Mouse (Mus musculus) liver, embryonic 15.5 days (tissue): Measurements from ENCODE around the gene Grsf1. TPM values are rescaled to one million over a fixed set of nuclear protein-coding genes. Genes with fewer than 3 reads are reported as not detected.

Experiments used
- ATAC-seq: fragments of 200-750 bp; cut with Nextera tagmentation; 2 replicates; pipeline ENCODE4 v1.8.0; 2017; ENCODE audit warnings: moderate number of reproducible peaks, mild to moderate bottlenecking, moderate library complexity; ENCODE audit not compliant: insufficient read depth
- H3K27ac ChIP-seq: fragments of 300-500 bp; sonication (generic); replicated peaks from 2 replicates; pipeline ENCODE4 v1.5.1; 2015; ENCODE audit warnings: mild to moderate bottlenecking, inconsistent platforms
- H3K27me3 ChIP-seq: fragments of 300-500 bp; sonication (generic); 2 replicates; pipeline ENCODE4 v1.6.1; 2015; ENCODE audit warnings: mild to moderate bottlenecking, inconsistent platforms
- H3K36me3 ChIP-seq: fragments of 300-500 bp; sonication (generic); replicated peaks from 2 replicates; pipeline ENCODE4 v1.6.1; 2015; ENCODE audit warnings: moderate library complexity, mild to moderate bottlenecking, inconsistent platforms
- H3K4me1 ChIP-seq: fragments of 300-500 bp; sonication (generic); replicated peaks from 2 replicates; pipeline ENCODE4 v1.6.1; 2015; ENCODE audit warnings: inconsistent platforms
- H3K4me2 ChIP-seq: fragments of 300-500 bp; sonication (generic); 2 replicates; pipeline ENCODE4 v1.6.1; 2015; ENCODE audit warnings: moderate library complexity, mild to moderate bottlenecking, inconsistent platforms
- H3K4me3 ChIP-seq: fragments of 300-500 bp; sonication (generic); replicated peaks from 2 replicates; pipeline ENCODE4 v1.5.1; 2015; ENCODE audit warnings: mild to moderate bottlenecking, inconsistent platforms
- H3K9ac ChIP-seq: fragments of 300-500 bp; sonication (generic); 2 replicates; pipeline ENCODE4 v1.6.1; 2015; ENCODE audit warnings: moderate library complexity, mild to moderate bottlenecking, inconsistent platforms
- H3K9me3 ChIP-seq: fragments of 300-500 bp; sonication (generic); replicated peaks from 2 replicates; pipeline ENCODE4 v1.6.1; 2016; ENCODE audit warnings: inconsistent platforms
- WGBS: fragments of 180-500 bp; shearing (Covaris S2); methylation state at CpG from one replicate; pipeline ENCODE4 v1.1.7; 2015; ENCODE audit warnings: mixed read lengths; ENCODE audit not compliant: insufficient replicate concordance; 5-methylcytosine and 5-hydroxymethylcytosine counted together
- polyA plus RNA-seq: library from polyadenylated mRNA; unstranded; fragments of >200 nt; fragmentation: Nextera tagmentation; extraction: Ambion mirVana; gene quantifications from 2 replicates; pipeline ENCODE4 v1.2.1, GENCODE M21; 2015

The Grsf1 gene
- polyA plus RNA-seq, 1 experiment from 2014 or later, result 25.6 TPM

- Histone ChIP-seq H3K9me3 (no peaks in the 10 kb centered on the region), H3K36me3 (no peaks in the 10 kb centered on the region), H3K9ac (no peak overlapping the region), H3K27ac (no peak overlapping the region), H3K27me3 (no peaks in the 10 kb centered on the region), H3K4me1 (no peaks in the 10 kb centered on the region; the same call in 1 of the 2 replicates), H3K4me3 (no peak overlapping the region), H3K4me2 (no peak overlapping the region)
- 72% methylated on average over 4 of the region's 4 CpGs for WGBS
- no peak for ATAC-seq
These were observed 27.6 kb upstream of the Grsf1 start for GRCm38 (mm10) chr5:88703551-88703950.

DNA sequence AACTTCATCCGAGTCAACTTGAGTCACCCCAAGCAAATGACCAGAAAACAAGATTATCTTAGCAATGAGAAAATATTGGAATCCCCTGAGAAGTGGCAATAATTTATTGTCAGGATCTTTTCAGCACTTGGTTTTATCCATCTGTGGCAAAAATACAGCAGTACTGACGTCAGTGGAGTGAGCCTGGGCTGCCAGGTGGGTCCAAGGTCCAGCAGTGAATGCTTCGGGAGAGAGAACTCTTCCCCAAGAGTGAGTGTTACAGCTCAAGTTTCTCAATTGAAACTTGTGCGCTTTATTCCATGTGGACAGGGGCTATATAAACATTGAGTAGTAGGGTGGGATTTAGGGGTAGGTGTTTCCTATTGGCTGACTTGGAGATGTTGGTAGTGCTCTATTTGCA is 26.1 kb upstream of the Grsf1 start:
- Histone ChIP-seq H3K9me3 (no peaks in the 10 kb centered on the region), H3K4me1 (no peaks in the 10 kb centered on the region; the same call in 1 of the 2 replicates), H3K27me3 (no peaks in the 10 kb centered on the region), H3K9ac (no peak overlapping the region), H3K27ac (no peak overlapping the region), H3K36me3 (no peaks in the 10 kb centered on the region), H3K4me2 (no peak overlapping the region), H3K4me3 (no peak overlapping the region)
- ATAC-seq, result no peak
- WGBS, result 54% methylated on average over 4 of the region's 4 CpGs

- Histone ChIP-seq H3K36me3 (no peaks in the 10 kb centered on the region), H3K27ac (no peak overlapping the region), H3K9ac (no peak overlapping the region), H3K4me2 (no peak overlapping the region), H3K9me3 (no peaks in the 10 kb centered on the region), H3K4me3 (no peak overlapping the region), H3K27me3 (no peaks in the 10 kb centered on the region), H3K4me1 (no peaks in the 10 kb centered on the region; the same call in 1 of the 2 replicates)
- 68% methylated on average over 4 of the region's 4 CpGs for WGBS
- peak; percentile 67 for ATAC-seq
These were observed 23.4 kb upstream of the Grsf1 start for GRCm38 (mm10) chr5:88699251-88699913.

DNA sequence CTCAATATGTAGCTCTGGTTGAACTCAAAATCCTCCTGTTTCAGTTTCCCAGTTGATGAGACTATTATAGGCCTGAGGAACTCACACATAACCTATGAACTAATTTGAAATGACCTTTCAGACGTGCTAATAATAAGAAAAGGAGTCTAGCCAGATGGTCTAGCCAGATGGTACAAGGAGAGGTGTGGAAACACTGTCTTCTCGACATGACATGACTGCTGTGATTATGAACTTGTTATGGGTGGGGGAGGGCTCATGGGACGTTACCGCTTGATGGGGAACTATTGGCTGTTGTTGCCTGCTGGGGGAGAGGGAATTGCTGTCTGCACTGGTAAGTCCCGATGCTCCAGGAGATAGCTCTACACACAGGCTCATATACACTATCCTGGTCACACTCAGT is 21.3 kb upstream of the Grsf1 start:
- ATAC-seq, result no peak
- Histone ChIP-seq H3K4me1 (no peaks in the 10 kb centered on the region; the same call in 1 of the 2 replicates), H3K4me2 (no peak overlapping the region), H3K9ac (no peak overlapping the region), H3K27me3 (no peaks in the 10 kb centered on the region), H3K27ac (no peak overlapping the region), H3K4me3 (no peak overlapping the region), H3K9me3 (no peaks in the 10 kb centered on the region), H3K36me3 (no peaks in the 10 kb centered on the region)
- 68% methylated on average over 5 of the region's 5 CpGs for WGBS

DNA sequence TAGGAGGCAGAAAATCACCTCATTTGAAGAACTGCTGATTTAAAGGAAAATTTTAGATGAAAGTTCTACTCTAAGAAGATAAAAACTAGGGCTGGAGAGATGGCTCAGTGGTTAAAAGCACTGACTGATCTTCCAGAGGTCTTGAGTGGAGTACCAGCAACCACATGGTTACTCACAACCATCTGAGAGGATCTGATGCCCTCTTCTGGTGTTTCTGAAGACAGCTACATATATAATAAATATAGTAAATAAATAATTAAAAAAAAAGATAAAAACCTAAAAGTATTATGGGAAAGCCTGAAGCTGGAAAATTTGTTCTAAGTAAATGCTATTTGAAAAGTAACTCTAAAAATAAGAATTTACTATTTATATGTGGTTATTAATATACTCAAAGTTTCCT is 17.1 kb upstream of the Grsf1 start:
- no peak overlapping the region for H3K4me2 ChIP-seq

DNA sequence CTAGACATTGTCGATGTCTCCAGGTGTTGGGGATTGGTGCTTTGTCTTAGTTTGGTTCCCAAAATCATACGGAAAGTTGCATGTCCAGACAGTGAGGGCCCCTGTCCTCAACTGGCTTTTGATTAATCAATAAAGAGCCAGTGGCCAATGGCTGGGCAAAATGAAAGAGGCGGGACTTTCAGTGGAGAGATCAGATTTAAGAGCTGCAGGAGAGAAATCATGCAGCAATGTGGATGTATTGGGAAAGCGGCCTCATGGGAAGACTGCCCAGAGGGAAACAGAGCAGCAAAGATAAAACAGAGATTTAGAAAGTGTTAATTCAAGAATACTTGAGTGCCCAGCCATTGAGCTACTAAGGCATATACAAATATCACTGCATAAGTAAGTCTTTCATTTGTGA is 16.6 kb upstream of the Grsf1 start:
- no peak for ATAC-seq

More for the DNA sequence above, 17.1 kb upstream of the Grsf1 start:
- Histone ChIP-seq H3K4me1 (peaks cover 12% of the 10 kb centered on the region), H3K27ac (no peak overlapping the region), H3K27me3 (no peaks in the 10 kb centered on the region), H3K9ac (no peak overlapping the region), H3K36me3 (no peaks in the 10 kb centered on the region), H3K9me3 (no peaks in the 10 kb centered on the region), H3K4me3 (no peak overlapping the region)
- ATAC-seq, result no peak

DNA sequence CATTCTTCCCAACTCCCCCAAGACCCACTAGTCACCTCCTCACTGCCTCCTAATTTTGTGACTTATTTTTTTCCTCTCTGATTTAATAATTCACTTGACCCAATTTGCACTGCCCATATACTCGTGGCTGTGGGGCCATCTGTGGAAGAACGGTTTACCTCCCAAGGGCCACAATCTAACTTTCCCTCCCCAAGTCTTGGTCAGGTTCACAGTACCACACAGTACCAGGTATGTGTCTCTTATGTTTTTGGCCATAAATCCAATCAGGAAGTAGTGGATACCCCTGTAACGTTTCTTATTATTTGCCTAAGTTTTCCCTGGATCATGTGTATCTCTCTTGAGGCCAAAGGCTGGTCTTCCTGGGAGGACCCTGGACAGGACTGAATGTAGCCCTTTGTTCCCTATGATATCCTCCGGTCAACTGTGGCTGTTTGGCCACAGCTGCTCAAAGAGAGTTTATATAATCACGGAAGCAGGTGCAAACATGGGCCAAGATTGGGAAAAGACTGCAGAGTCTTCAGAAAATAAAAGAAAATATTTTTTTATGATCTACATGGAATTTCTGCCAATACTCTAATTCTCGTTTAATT is 15.6 kb upstream of the Grsf1 start:
- H3K27ac ChIP-seq, result peak overlapping the region; percentile 38
- H3K27me3 ChIP-seq, result peaks cover 7% of the 10 kb centered on the region; the same call in 1 of the 2 replicates
- peaks cover 15% of the 10 kb centered on the region for H3K4me1 ChIP-seq
- no peak for ATAC-seq
- no peaks in the 10 kb centered on the region for H3K36me3 ChIP-seq
- no peak overlapping the region for H3K4me3 ChIP-seq
- no peak overlapping the region for H3K9ac ChIP-seq
- H3K4me2 ChIP-seq, result 0 out of 2 replicates have a peak overlapping the region, but pooled peaks have one; percentile 6
- no peaks in the 10 kb centered on the region for H3K9me3 ChIP-seq
- WGBS, result 54% methylated on average over 6 of the region's 6 CpGs

More for the DNA sequence above, 16.6 kb upstream of the Grsf1 start:
- H3K27me3 ChIP-seq, result no peaks in the 10 kb centered on the region
- no peak overlapping the region for H3K4me3 ChIP-seq
- H3K4me2 ChIP-seq, result no peak overlapping the region
- peaks cover 15% of the 10 kb centered on the region for H3K4me1 ChIP-seq
- no peak overlapping the region for H3K27ac ChIP-seq
- H3K36me3 ChIP-seq, result no peaks in the 10 kb centered on the region
- 73% methylated on average over 4 of the region's 4 CpGs for WGBS
- H3K9ac ChIP-seq, result no peak overlapping the region
- H3K9me3 ChIP-seq, result no peaks in the 10 kb centered on the region

- ATAC-seq, result peak; percentile 51
- Histone ChIP-seq H3K4me1 (peaks cover 15% of the 10 kb centered on the region), H3K9me3 (no peaks in the 10 kb centered on the region), H3K27me3 (peaks cover 10% of the 10 kb centered on the region), H3K9ac (no peak overlapping the region), H3K4me2 (0 out of 2 replicates have a peak overlapping the region, but pooled peaks have one; percentile 6), H3K4me3 (no peak overlapping the region), H3K27ac (peak overlapping the region; percentile 38), H3K36me3 (no peaks in the 10 kb centered on the region)
- 59% methylated on average over 10 of the region's 10 CpGs for WGBS
These were observed 14.9 kb upstream of the Grsf1 start for GRCm38 (mm10) chr5:88690681-88691505.

GRCm38 (mm10) chr5:88689279-88689938 is 13.4 kb upstream of the Grsf1 start:
- Histone ChIP-seq H3K4me1 (peaks cover 15% of the 10 kb centered on the region), H3K36me3 (no peaks in the 10 kb centered on the region), H3K27ac (no peak overlapping the region), H3K4me2 (no peak overlapping the region), H3K9me3 (no peaks in the 10 kb centered on the region), H3K4me3 (no peak overlapping the region), H3K27me3 (peaks cover 25% of the 10 kb centered on the region), H3K9ac (no peak overlapping the region)
- WGBS, result 54% methylated on average over 3 of the region's 3 CpGs
- no peak for ATAC-seq

- 64% methylated on average over 15 of the region's 15 CpGs for WGBS
- peaks cover 15% of the 10 kb centered on the region for H3K4me1 ChIP-seq
- no peaks in the 10 kb centered on the region for H3K9me3 ChIP-seq
- H3K27me3 ChIP-seq, result peaks cover 32% of the 10 kb centered on the region
- no peak overlapping the region for H3K4me3 ChIP-seq
- H3K27ac ChIP-seq, result no peak overlapping the region
- no peak for ATAC-seq
- no peak overlapping the region for H3K4me2 ChIP-seq
- no peak overlapping the region for H3K9ac ChIP-seq
- H3K36me3 ChIP-seq, result no peaks in the 10 kb centered on the region
These were observed 12.7 kb upstream of the Grsf1 start for GRCm38 (mm10) chr5:88688583-88689187.
